Mouse (Mus musculus) embryonic facial prominence, embryonic 11.5 days (tissue): ENCODE measurements around the gene Sec16a. TPM values are rescaled to one million over a fixed set of nuclear protein-coding genes. Genes with fewer than 3 reads are reported as not detected.
A peak's percentile ranks its signal among the peaks of the same experiment; 100 is the strongest.

Source experiments
- ATAC-seq: fragments of 200-750 bp; cut with Nextera tagmentation; replicated peaks from 2 replicates; pipeline ENCODE4 v1.8.0; 2017; ENCODE audit warnings: low read depth; ENCODE audit not compliant: insufficient number of reproducible peaks, low FRiP score, low TSS enrichment
- DNase-seq: peaks from one replicate; pipeline ENCODE4 v3.0.0-alpha.2; 2015; ENCODE audit warnings: low spot score
- H3K27ac ChIP-seq: fragments of 300-500 bp; sonication (generic); replicated peaks from 2 replicates; pipeline ENCODE4 v1.5.1; 2014; ENCODE audit warnings: mild to moderate bottlenecking, low read depth, low read length, control low read depth
- H3K27me3 ChIP-seq: fragments of 300-500 bp; sonication (generic); 2 replicates; pipeline ENCODE4 v1.6.1; 2014; ENCODE audit warnings: mild to moderate bottlenecking, low read length, moderate library complexity, mixed read lengths; ENCODE audit not compliant: control insufficient read depth, insufficient read depth
- H3K36me3 ChIP-seq: fragments of 300-500 bp; sonication (generic); replicated peaks from 2 replicates; pipeline ENCODE4 v1.6.1; 2014; ENCODE audit warnings: low read depth, mild to moderate bottlenecking, low read length, moderate library complexity, mixed read lengths; ENCODE audit not compliant: control insufficient read depth, insufficient read depth
- H3K4me1 ChIP-seq: fragments of 300-500 bp; sonication (generic); 2 replicates; pipeline ENCODE4 v1.6.1; 2014; ENCODE audit warnings: low read length, mixed read lengths; ENCODE audit not compliant: control insufficient read depth, insufficient read depth
- H3K4me2 ChIP-seq: fragments of 300-500 bp; sonication (generic); 2 replicates; pipeline ENCODE4 v1.6.1; 2014; ENCODE audit warnings: low read depth, mild to moderate bottlenecking, control low read depth, low read length, moderate library complexity
- H3K4me3 ChIP-seq: fragments of 300-500 bp; sonication (generic); 2 replicates; pipeline ENCODE4 v1.5.1; 2014; ENCODE audit warnings: low read depth, low read length, control low read depth
- H3K9ac ChIP-seq: fragments of 300-500 bp; sonication (generic); replicated peaks from 2 replicates; pipeline ENCODE4 v1.6.1; 2014; ENCODE audit warnings: mild to moderate bottlenecking, control low read depth, low read length
- H3K9me3 ChIP-seq: fragments of 300-500 bp; sonication (generic); replicated peaks from 2 replicates; pipeline ENCODE4 v1.6.1; 2016; ENCODE audit warnings: mild to moderate bottlenecking, low read length, inconsistent platforms, mixed read lengths; ENCODE audit not compliant: control insufficient read depth
- WGBS: fragments of 180-500 bp; shearing (Covaris S2); extraction: QIAGEN DNeasy Blood & Tissue Kit; methylation state at CpG from one replicate; pipeline ENCODE4 v1.1.7; 2014; 5-methylcytosine and 5-hydroxymethylcytosine counted together
- polyA plus RNA-seq: library from polyadenylated mRNA; unstranded; fragments of >200 nt; fragmentation: Nextera tagmentation; extraction: Ambion mirVana; gene quantifications from 2 replicates; pipeline ENCODE4 v1.2.1, GENCODE M21; 2014

Sec16a gene
- polyA plus RNA-seq, 1 experiment from 2014 or later, result 30.4 TPM

DNA sequence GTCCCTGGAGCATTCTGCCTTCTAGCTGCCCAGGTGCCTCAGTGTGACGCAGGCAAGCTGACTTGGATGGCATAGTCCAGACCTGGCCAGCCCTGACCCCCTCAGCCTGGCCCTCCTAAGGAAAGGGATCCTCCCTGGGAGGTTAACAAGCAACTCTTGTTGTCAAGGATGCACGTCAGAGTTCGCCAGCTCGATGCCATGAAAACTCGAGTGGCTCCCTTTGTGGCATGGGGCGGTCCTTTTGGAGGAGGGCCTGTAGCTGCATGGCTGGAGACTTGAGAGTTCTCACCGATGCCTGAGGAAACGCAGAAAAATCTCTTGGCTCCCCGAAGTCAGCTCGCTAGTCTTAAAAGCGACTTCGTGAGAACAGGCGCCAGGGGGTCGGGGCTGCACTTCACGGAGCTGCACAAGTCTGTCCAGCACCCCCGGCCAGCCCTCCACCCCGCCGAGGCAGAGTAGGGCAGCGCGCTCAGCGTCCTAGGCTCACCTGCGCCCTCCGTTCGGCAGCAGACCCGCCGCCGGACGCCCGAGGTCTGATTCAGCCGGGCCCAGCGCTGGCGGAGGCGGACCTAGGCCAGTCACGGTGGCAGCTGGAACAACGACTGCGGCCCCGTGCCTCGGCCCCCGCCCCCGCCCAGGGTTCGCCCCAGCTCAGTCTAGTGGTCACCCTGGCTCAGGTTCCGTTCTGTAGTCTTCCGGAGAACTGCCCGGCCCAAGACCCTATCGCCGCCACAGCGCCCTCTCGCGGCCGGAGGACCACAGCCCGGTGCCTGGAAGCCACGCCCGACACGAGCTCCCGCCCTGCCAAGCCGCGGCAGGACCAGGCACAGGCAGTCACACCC is 36.3 kb downstream of the Sec16a start, which contains the start of gene Inpp5e:
TSS of gene Inpp5e (minus strand) at position 689 of the 842 bp plus-strand sequence.
- no peaks in the 10 kb centered on the region for H3K36me3 ChIP-seq
- H3K9ac ChIP-seq, result peak within 1 kb of the TSS; percentile 93
- DNase-seq (peak; percentile 95), ATAC-seq (peak; percentile 94)
- H3K4me3 ChIP-seq, result peak within 1 kb of the TSS; percentile 92
- peak within 1 kb of the TSS; percentile 79 for H3K4me2 ChIP-seq
- H3K27ac ChIP-seq, result peak within 1 kb of the TSS; percentile 49; the same call in 1 of the 2 replicates
- no peaks in the 10 kb centered on the region for H3K27me3 ChIP-seq
- peaks cover 5% of the 10 kb centered on the region; the same call in 1 of the 2 replicates for H3K4me1 ChIP-seq
- H3K9me3 ChIP-seq, result no peaks in the 10 kb centered on the region
- WGBS, result under 1% methylated on average over 55 of the region's 57 CpGs

GRCm38 (mm10) chr2:26403306-26403705 is 41.7 kb downstream of the Sec16a start:
- peaks cover 11% of the 10 kb centered on the region for H3K36me3 ChIP-seq
- no peak for DNase-seq

GRCm38 (mm10) chr2:26402265-26402664 is 42.8 kb downstream of the Sec16a start:
- Histone ChIP-seq H3K27ac (no peak overlapping the region), H3K4me2 (no peak overlapping the region), H3K4me3 (no peak overlapping the region), H3K9ac (no peak overlapping the region), H3K27me3 (no peaks in the 10 kb centered on the region), H3K9me3 (no peaks in the 10 kb centered on the region), H3K36me3 (peaks cover 11% of the 10 kb centered on the region), H3K4me1 (no peaks in the 10 kb centered on the region)
- ATAC-seq, result no peak
- DNase-seq, result no peak
- 76% methylated on average over 1 of the region's 1 CpGs for WGBS

More at GRCm38 (mm10) chr2:26403306-26403705, 41.7 kb downstream of the Sec16a start:
- no peak for ATAC-seq
- no peak overlapping the region for H3K27ac ChIP-seq
- 79% methylated on average over 8 of the region's 8 CpGs for WGBS
- H3K9ac ChIP-seq, result no peak overlapping the region
- peaks cover 5% of the 10 kb centered on the region; the same call in 1 of the 2 replicates for H3K4me1 ChIP-seq
- no peak overlapping the region for H3K4me3 ChIP-seq
- H3K27me3 ChIP-seq, result no peaks in the 10 kb centered on the region
- no peaks in the 10 kb centered on the region for H3K9me3 ChIP-seq
- no peak overlapping the region for H3K4me2 ChIP-seq

GRCm38 (mm10) chr2:26401023-26401422 is 44.0 kb downstream of the Sec16a start:
- H3K4me2 ChIP-seq, result no peak overlapping the region
- peaks cover 19% of the 10 kb centered on the region for H3K36me3 ChIP-seq
- H3K9me3 ChIP-seq, result no peaks in the 10 kb centered on the region
- H3K27me3 ChIP-seq, result no peaks in the 10 kb centered on the region
- 90% methylated on average over 4 of the region's 4 CpGs for WGBS
- ATAC-seq (no peak), DNase-seq (no peak)
- no peaks in the 10 kb centered on the region for H3K4me1 ChIP-seq
- no peak overlapping the region for H3K4me3 ChIP-seq
- H3K9ac ChIP-seq, result no peak overlapping the region
- H3K27ac ChIP-seq, result no peak overlapping the region

DNA sequence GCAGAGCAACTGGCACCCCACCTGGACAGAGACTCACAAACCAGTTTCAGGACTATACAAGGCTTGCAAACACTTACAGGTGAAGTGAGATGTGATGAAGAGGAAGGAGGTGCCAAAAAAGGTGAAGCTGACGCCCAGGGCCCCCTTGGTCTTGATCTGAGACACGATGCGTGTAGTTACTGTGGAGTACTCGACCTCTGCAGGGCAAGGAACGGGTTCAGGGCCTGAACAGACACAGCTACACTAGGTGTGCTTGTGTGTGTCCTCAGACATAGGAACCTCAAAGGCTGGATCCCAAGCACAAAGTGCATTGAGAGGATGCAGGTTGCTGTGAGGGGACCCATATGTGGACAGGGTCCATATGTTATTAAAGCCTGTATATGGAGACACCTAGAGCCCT is 44.7 kb downstream of the Sec16a start:
- Histone ChIP-seq H3K4me3 (no peak overlapping the region), H3K36me3 (peaks cover 25% of the 10 kb centered on the region), H3K27ac (no peak overlapping the region), H3K27me3 (no peaks in the 10 kb centered on the region), H3K4me2 (no peak overlapping the region), H3K9ac (no peak overlapping the region), H3K4me1 (no peaks in the 10 kb centered on the region), H3K9me3 (no peaks in the 10 kb centered on the region)
- DNase-seq (no peak), ATAC-seq (no peak)
- 88% methylated on average over 5 of the region's 5 CpGs for WGBS

DNA sequence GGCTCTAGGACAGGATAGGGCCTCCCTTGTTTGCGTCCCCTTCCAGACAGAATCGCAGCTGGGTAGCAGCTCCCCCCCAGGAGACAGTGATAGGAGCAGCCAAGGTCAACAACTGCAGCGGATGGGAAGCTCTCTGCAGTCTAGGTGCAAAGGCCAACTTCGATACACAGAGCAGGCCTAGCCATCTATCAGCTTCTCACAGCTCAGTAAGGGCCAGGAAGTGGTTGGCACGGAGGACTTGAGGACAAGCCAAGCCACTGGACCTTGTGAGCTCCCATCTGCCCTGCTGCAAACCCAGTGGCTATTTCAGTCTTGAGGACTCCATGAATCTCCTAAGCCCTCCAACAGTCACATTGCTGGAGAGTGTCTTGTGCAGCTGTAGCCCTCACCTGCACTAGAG is 45.4 kb downstream of the Sec16a start:
- no peak for ATAC-seq
- H3K4me3 ChIP-seq, result no peak overlapping the region
- H3K27me3 ChIP-seq, result no peaks in the 10 kb centered on the region
- no peak overlapping the region for H3K9ac ChIP-seq
- H3K4me1 ChIP-seq, result no peaks in the 10 kb centered on the region
- H3K9me3 ChIP-seq, result no peaks in the 10 kb centered on the region
- WGBS, result 90% methylated on average over 5 of the region's 5 CpGs
- peaks cover 31% of the 10 kb centered on the region for H3K36me3 ChIP-seq
- H3K27ac ChIP-seq, result no peak overlapping the region
- no peak for DNase-seq
- no peak overlapping the region for H3K4me2 ChIP-seq

DNA sequence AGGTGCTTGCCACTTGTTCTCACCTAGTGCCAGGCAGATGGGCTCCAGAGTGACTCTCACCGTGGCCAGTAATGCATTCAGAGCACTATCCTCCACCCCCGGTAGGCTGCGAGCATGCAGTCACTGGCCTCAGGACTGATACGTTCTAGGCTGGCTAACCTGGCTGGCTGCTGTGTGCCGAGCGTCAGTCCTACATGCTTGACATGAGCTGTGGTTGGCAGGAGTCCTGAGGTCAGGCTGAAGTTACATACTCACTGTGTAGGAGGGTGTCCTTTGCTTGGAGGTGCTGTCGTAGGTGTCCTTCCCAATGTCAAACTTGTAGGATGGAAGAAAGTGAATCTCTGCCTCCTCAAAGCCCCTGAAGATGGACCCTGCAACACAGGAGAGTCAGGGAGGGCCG is 46.0 kb downstream of the Sec16a start:
- H3K9ac ChIP-seq, result no peak overlapping the region
- 88% methylated on average over 8 of the region's 8 CpGs for WGBS
- H3K4me3 ChIP-seq, result no peak overlapping the region
- no peaks in the 10 kb centered on the region for H3K27me3 ChIP-seq
- H3K9me3 ChIP-seq, result no peaks in the 10 kb centered on the region
- peaks cover 33% of the 10 kb centered on the region for H3K36me3 ChIP-seq
- DNase-seq (no peak), ATAC-seq (no peak)
- no peak overlapping the region for H3K4me2 ChIP-seq
- H3K27ac ChIP-seq, result no peak overlapping the region
- H3K4me1 ChIP-seq, result no peaks in the 10 kb centered on the region

DNA sequence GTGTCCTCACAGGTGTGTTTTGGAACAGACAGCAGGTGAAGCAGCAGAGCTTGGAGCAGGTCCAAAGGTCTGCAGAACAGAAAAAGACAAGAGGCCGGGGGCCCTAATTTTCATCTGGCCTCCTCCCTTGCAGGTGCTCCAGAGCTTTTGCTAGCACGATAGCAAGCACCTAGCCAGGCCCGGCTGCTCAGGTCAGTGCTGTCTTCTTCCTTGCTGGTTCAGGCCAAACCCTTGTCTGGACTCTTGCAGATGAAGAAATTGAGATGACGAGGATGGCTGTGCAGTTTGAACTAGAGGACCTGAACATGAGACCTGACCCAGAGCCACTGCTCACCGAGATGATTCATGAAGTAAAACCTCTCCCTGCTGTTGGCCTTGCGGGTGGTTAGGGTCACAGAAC is 53.4 kb downstream of the Sec16a start:
- Histone ChIP-seq H3K4me2 (no peak overlapping the region), H3K27me3 (no peaks in the 10 kb centered on the region), H3K36me3 (peaks cover 27% of the 10 kb centered on the region), H3K9me3 (no peaks in the 10 kb centered on the region), H3K27ac (no peak overlapping the region), H3K4me3 (no peak overlapping the region), H3K4me1 (no peaks in the 10 kb centered on the region; the same call in 1 of the 2 replicates), H3K9ac (no peak overlapping the region)
- 92% methylated on average over 6 of the region's 6 CpGs for WGBS
- ATAC-seq (no peak), DNase-seq (no peak)
